Mouse (Mus musculus) lung, adult 18-20 months (tissue): Measurements from ENCODE around the gene Grpr.

Experiments
- DNase-seq, 2 experiments: peaks; one replicate each; pipeline ENCODE4 v3.0.0; 2022; ENCODE audit warnings: mixed read lengths in 2 of 2

Grpr gene

DNA sequence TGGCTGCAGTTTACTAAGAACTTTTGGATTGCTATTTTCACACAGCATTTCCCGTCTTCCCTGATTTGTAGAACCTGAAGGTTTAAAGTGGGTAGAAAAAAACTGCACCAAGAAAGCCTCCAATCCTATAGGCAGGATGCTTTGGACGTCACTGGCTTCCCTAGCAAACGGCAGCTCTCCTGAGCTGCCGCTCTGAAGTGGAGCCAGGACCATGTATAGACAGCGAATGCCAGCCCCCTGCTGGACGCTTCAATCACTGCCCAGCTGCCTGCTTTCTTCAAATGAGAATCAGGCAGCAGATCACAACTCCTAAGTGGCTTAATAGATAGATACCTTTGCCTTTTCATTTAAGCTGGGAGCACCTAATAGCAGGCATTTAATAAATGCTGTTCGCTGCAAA, at the start of gene Grpr:
Gene Grpr (minus strand): TSS at position 12 of the 400 bp plus-strand sequence.
- DNase-seq, result peak; percentile 4 to 5

DNA sequence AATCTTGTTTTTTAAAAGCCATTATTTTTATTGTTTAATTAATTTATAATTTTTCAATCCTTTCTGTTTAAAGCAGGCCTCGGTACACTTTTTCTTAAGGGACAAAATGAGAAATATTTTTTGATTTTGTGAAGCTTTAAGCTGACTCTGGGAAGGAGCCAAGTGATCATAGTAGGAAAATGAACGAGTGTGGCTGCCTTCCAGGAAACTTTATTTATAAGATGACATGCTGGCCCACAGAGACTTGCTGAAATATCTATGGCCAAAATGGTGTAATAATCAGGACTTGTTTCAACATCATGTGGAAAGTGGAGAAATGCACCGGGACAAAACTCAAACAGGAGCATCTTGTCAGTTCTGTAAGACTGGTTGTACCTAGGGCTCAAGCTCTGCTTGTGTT, 11.0 kb upstream of the Grpr start:
- no peak for DNase-seq

DNA sequence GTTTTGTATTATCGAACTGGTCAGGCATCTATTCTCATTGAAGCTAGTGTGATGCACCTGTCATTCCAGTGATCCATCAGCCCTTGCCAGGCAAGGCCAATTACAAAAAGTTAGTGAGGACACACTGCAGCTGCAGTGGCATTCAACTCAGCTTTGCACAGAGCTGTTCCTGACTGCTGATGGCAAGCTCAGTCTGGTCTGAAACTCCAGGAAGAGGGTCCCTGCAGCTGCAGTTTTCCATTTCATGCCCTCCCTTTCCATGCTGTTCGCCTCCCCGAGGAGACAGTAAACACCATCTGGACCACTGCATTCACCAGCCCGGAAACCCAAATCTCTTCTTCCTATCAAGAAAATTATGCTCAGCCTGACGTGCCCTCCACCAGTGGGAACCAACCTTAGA, 2.4 kb downstream of the Grpr start:
- no peak for DNase-seq

DNA sequence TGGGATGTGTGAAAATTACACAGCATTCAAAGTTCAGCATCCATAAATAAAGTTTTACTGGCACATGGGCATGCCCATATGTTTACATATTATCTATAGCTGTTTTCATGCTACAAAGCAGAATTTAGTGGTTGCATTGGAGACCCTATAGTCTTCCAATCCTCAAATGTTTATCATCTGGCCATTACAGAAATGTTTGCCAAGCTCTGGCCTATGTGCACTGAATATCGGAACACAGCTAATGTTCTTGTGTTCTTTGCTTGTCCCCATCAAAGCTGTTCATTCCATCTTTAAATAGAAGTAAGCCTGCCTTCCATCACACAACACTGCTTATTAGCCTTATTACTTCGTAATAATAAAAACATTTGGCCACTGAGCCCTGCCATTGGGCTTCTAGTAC, 16.6 kb downstream of the Grpr start:
- DNase-seq, result no peak

DNA sequence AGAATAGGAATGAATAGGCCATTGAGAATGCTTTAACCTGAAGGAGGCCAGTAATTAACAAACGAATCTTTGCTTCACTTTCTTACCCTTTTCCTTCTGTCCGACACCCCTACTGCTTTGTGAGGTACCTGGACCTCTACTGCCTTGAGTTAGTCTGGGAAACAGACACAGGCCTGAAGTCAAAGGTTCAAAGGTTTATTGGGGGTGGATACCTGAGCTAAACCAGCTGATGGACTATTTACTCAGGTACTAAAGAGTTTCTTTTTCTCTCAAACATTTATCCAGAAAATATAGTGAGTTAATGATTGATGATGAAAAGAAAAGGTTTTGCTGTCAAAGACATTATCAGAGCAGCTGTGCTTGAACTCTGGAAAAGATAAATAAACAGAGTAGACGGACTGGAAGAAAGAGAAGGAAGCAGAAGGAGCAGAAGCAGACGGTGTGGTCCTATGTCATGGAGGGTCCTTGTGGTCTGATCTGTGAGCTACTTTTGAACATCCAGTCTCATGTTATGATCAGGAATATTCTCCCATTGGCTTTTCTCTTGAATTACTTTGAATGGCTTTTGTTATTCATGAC, 30.4 kb downstream of the Grpr start:
- no peak for DNase-seq

DNA sequence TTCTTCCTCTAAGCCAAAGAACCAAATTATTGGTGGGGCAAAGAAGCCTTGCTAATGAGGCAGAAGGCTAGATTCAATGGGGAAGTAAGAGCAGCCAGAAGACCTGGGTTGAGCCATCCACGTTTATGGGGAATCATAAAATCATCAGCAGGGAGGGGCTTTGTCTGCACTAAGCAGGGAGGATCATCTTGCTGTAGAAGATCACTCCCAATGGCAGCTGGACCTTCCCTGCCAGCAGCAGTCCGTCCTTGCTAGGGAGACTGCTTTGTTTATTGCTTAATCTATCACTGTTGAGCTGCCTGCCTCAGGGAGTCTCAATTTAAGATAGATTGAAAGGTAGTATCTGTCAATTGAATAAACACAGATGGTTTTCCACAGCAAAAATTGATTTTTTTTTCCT, 37.7 kb downstream of the Grpr start:
- DNase-seq, result no peak

DNA sequence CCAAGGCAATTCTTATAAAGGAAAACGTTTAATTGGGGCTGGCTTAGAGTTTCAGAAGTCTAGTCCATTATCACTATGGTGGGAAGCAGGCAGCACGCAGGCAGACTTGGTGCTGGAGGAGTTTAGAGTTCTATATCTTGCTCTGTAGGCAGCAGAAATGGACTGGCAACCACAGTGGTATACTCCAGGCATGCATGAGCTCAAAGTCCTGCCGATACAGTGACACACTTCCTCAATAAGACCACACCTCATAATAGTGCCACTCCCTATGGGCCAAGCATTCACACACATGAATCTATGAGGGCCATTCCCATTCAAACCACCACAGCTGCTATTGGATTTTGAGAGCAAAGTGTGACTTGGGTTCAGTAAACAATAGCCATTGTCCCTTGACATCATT, 47.4 kb downstream of the Grpr start:
- no peak for DNase-seq
